Mouse (Mus musculus): Measurements from ENCODE around the gene Prkch. TPM values are rescaled to one million over a fixed set of nuclear protein-coding genes. Genes with fewer than 3 reads are reported as not detected.

Gene Prkch
- polyA plus RNA-seq, 2 experiments: 1.1 to 1.6 TPM

DNA sequence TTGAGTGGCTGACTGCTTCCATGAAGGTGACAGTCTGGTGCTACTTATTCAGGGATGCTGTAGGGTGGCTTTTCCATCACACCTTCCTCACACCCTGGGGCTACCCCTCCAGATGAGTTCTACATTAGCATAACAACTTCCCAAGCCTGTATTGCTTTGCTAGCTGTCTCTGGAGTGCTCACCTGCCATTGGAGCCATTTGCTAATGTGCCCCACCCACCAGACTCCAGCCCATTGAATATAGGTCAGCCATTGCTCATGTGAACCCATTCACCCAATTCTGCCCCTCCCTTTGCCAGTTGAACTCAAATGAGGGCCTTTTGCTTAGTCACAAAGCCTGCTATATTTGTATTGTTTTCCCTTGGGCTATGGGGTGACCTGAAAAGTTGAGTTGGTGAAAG, 135.2 kb downstream of the Prkch start:
- no peak overlapping the region for H3K4me2 ChIP-seq (ENCODE audit: low read depth)
- H3K4me1 ChIP-seq (replicated peaks; ENCODE audit: control insufficient read depth in 2 of 2, insufficient read depth in 2 of 2, low read length in 1 of 2): no peaks in the 10 kb centered on the region
- H3K27ac ChIP-seq: no peak overlapping the region
- H3K4me3 ChIP-seq (ENCODE audit: insufficient read depth in 1 of 2, low read depth in 2 of 2, low read length in 2 of 2): no peak overlapping the region
- TF ChIP-seq EP300 (IDR thresholded peaks at IDR 0.05; ENCODE audit: low read depth) (no peak), CTCF (IDR thresholded peaks at IDR 0.05; ENCODE audit: low read depth) (no peak)
- no peak overlapping the region for H3K9ac ChIP-seq (replicated peaks)
- DNase-seq (ENCODE audit: low read depth in 3 of 3, low spot score in 3 of 3): no peak
- ATAC-seq (ENCODE audit: insufficient read depth): no peak
- no peaks in the 10 kb centered on the region for H3K27me3 ChIP-seq (ENCODE audit: control insufficient read depth, insufficient read depth, low read length)
- H3K36me3 ChIP-seq (replicated peaks; ENCODE audit: control insufficient read depth, insufficient read depth, low read depth): no peaks in the 10 kb centered on the region
- H3K9me3 ChIP-seq (ENCODE audit: control insufficient read depth, low read length): no peaks in the 10 kb centered on the region

DNA sequence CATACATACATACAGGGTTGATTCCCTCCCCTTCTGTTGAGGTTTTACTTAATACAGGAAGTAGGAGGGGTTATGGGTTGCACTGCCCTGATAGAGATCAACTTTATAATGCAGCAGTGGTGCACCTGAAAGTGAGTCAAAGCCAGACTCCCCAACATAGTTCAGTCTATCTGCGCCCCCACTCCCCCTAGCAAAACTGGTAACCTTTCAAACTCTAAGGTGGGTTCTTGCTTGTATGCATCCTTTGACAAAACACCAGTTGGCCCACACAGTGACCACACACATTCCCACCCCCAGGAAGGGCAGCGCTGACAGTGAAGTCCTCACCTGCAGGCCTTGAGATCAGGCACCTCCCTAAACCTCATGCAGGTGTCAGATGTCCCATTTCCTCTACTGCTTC, 135.9 kb downstream of the Prkch start:
- ATAC-seq (ENCODE audit: insufficient read depth): no peak
- Histone ChIP-seq H3K4me1 (replicated peaks; ENCODE audit: control insufficient read depth in 2 of 2, insufficient read depth in 2 of 2, low read length in 1 of 2) (no peaks in the 10 kb centered on the region), H3K27ac (no peak overlapping the region), H3K4me3 (ENCODE audit: insufficient read depth in 1 of 2, low read depth in 2 of 2, low read length in 2 of 2) (no peak overlapping the region), H3K9me3 (ENCODE audit: control insufficient read depth, low read length) (no peaks in the 10 kb centered on the region), H3K9ac (replicated peaks) (no peak overlapping the region), H3K27me3 (ENCODE audit: control insufficient read depth, insufficient read depth, low read length) (no peaks in the 10 kb centered on the region), H3K36me3 (replicated peaks; ENCODE audit: control insufficient read depth, insufficient read depth, low read depth) (no peaks in the 10 kb centered on the region), H3K4me2 (ENCODE audit: low read depth) (no peak overlapping the region)
- TF ChIP-seq CTCF (IDR thresholded peaks at IDR 0.05; ENCODE audit: low read depth) (no peak), EP300 (IDR thresholded peaks at IDR 0.05; ENCODE audit: low read depth) (no peak)
- DNase-seq (ENCODE audit: low read depth in 3 of 3, low spot score in 3 of 3): no peak
- WGBS (ENCODE audit: insufficient replicate concordance): 70% methylated on average over 2 of the region's 2 CpGs

DNA sequence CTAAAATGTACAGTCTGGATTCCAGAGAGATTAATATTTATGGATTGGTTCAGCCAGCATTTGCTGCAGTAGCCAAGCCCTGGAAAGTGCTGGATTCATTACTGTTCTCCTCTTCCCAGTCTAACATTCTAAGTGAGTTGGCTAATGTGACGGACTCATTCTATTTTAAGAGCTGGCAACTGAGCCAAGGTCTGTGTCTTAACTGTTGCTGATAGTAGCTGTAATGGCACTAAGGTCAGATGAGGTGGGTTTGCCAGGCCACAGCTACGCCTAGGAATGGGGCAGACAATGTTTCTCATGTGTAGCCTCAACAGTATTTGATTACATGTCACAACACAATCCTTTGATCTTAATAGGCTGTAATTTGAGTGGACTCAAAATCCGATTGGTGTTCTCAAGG, 137.5 kb downstream of the Prkch start:
- TF ChIP-seq CTCF (IDR thresholded peaks at IDR 0.05; ENCODE audit: low read depth) (no peak), EP300 (IDR thresholded peaks at IDR 0.05; ENCODE audit: low read depth) (no peak)
- ATAC-seq (ENCODE audit: insufficient read depth) (no peak), DNase-seq (ENCODE audit: low read depth in 3 of 3, low spot score in 3 of 3) (no peak)
- no peak overlapping the region for H3K9ac ChIP-seq (replicated peaks)
- H3K9me3 ChIP-seq (ENCODE audit: control insufficient read depth, low read length): no peaks in the 10 kb centered on the region
- H3K4me2 ChIP-seq (ENCODE audit: low read depth): no peak overlapping the region
- no peaks in the 10 kb centered on the region for H3K4me1 ChIP-seq (replicated peaks; ENCODE audit: control insufficient read depth in 2 of 2, insufficient read depth in 2 of 2, low read length in 1 of 2)
- no peak overlapping the region for H3K27ac ChIP-seq
- H3K36me3 ChIP-seq (replicated peaks; ENCODE audit: control insufficient read depth, insufficient read depth, low read depth): no peaks in the 10 kb centered on the region
- no peaks in the 10 kb centered on the region for H3K27me3 ChIP-seq (ENCODE audit: control insufficient read depth, insufficient read depth, low read length)
- no peak overlapping the region for H3K4me3 ChIP-seq (ENCODE audit: insufficient read depth in 1 of 2, low read depth in 2 of 2, low read length in 2 of 2)
- WGBS (ENCODE audit: insufficient replicate concordance): 70% methylated on average over 3 of the region's 3 CpGs

DNA sequence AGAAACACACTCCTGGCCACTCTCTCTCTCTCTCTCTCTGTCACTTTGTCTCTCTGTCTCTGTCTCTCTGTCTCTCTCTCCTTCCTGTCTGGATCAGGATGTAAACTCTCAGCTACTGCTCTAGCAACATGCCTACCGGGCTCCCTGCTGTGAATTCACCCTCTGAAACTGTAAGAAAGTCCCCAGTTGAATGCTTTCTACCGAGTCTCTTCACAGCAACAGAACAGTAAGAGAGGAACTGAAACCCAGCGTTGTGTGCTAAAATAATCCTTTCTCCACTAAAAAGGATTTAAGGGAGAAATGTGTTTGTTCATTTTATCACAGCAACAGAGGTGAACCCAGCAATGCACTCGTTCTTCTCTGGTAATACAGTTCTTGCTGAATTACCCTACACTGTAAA, 138.5 kb downstream of the Prkch start:
- H3K9ac ChIP-seq (replicated peaks): no peak overlapping the region
- H3K27ac ChIP-seq: no peak overlapping the region
- DNase-seq (ENCODE audit: low read depth in 3 of 3, low spot score in 3 of 3) (no peak), ATAC-seq (ENCODE audit: insufficient read depth) (no peak)
- no peaks in the 10 kb centered on the region for H3K4me1 ChIP-seq (replicated peaks; ENCODE audit: control insufficient read depth in 2 of 2, insufficient read depth in 2 of 2, low read length in 1 of 2)
- 52% methylated on average over 4 of the region's 4 CpGs for WGBS (ENCODE audit: insufficient replicate concordance)
- no peaks in the 10 kb centered on the region for H3K36me3 ChIP-seq (replicated peaks; ENCODE audit: control insufficient read depth, insufficient read depth, low read depth)
- TF ChIP-seq CTCF (IDR thresholded peaks at IDR 0.05; ENCODE audit: low read depth) (no peak), EP300 (IDR thresholded peaks at IDR 0.05; ENCODE audit: low read depth) (no peak)
- no peaks in the 10 kb centered on the region for H3K27me3 ChIP-seq (ENCODE audit: control insufficient read depth, insufficient read depth, low read length)
- H3K4me2 ChIP-seq (ENCODE audit: low read depth): no peak overlapping the region
- no peak overlapping the region for H3K4me3 ChIP-seq (ENCODE audit: insufficient read depth in 1 of 2, low read depth in 2 of 2, low read length in 2 of 2)
- no peaks in the 10 kb centered on the region for H3K9me3 ChIP-seq (ENCODE audit: control insufficient read depth, low read length)

DNA sequence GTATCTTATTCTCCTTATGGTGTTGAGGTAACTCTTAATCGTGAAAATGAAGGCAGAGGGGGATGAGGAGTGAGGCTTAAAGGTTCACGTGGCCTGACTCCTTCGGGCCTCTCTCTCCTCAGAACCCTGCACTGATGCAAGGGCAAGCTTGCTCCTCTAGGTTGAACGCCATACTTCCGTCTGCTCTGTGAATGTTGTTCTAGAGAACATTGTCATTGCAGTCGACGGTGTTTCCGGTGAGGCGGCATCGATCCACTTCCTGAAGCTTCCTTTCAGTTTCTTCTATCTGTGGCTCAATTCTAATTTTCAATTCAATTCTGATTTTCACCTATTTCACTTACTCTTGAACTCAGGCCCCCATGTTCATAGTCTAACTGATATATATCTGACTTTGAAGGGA, 139.3 kb downstream of the Prkch start:
- Histone ChIP-seq H3K4me1 (replicated peaks; ENCODE audit: control insufficient read depth in 2 of 2, insufficient read depth in 2 of 2, low read length in 1 of 2) (no peaks in the 10 kb centered on the region), H3K27me3 (ENCODE audit: control insufficient read depth, insufficient read depth, low read length) (no peaks in the 10 kb centered on the region), H3K9ac (replicated peaks) (no peak overlapping the region), H3K9me3 (ENCODE audit: control insufficient read depth, low read length) (no peaks in the 10 kb centered on the region), H3K4me3 (ENCODE audit: insufficient read depth in 1 of 2, low read depth in 2 of 2, low read length in 2 of 2) (no peak overlapping the region), H3K4me2 (ENCODE audit: low read depth) (no peak overlapping the region), H3K27ac (no peak overlapping the region), H3K36me3 (replicated peaks; ENCODE audit: control insufficient read depth, insufficient read depth, low read depth) (no peaks in the 10 kb centered on the region)
- ATAC-seq (ENCODE audit: insufficient read depth) (no peak), DNase-seq (ENCODE audit: low read depth in 3 of 3, low spot score in 3 of 3) (no peak)
- TF ChIP-seq CTCF (IDR thresholded peaks at IDR 0.05; ENCODE audit: low read depth) (no peak), EP300 (IDR thresholded peaks at IDR 0.05; ENCODE audit: low read depth) (no peak)
- 79% methylated on average over 10 of the region's 10 CpGs for WGBS (ENCODE audit: insufficient replicate concordance)
